Mouse (Mus musculus) megakaryocyte, embryonic 14.5 days (primary cell): Measurements from ENCODE around the gene Atp6v1e1.

Experiments
- FLI1 ChIP-seq: IDR thresholded peaks from 2 replicates; pipeline ENCODE4 v1.6.1; 2012; ENCODE audit warnings: low read length, inconsistent platforms, mixed read lengths
- GATA1 ChIP-seq: IDR thresholded peaks from 3 replicates; pipeline ENCODE4 v1.6.1; 2012; ENCODE audit warnings: mixed read lengths, low read length, inconsistent platforms, borderline replicate concordance

GRCm38 (mm10) chr6:120788068-120788607 lies 34.5 kb downstream of the Atp6v1e1 start:
- TF ChIP-seq GATA1 (no peak), FLI1 (no peak)
